Mouse (Mus musculus): ENCODE measurements around the gene Rin3.

Gene Rin3

DNA sequence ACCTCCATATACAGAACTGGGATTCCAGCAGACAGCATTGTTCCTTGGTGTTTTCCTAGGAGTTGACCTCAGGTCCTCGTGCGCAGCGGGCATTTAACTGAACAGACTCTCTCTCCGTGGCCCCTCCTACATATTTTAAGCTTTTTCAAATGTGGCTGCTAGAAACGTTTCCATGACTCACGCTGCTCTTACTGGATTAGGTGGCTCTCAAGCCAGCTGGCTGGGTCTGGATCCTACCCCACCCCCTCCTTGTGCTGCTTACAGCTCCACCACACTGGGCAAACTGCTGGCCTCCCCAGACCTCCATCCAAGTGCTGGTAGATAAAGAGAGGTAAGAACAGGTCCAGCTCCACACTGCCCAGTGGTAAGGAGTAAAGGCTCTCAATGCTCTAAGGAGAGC lies 139.2 kb downstream of the Rin3 start:
- peak; percentile 59 for DNase-seq (ENCODE audit: inconsistent ontology term)

DNA sequence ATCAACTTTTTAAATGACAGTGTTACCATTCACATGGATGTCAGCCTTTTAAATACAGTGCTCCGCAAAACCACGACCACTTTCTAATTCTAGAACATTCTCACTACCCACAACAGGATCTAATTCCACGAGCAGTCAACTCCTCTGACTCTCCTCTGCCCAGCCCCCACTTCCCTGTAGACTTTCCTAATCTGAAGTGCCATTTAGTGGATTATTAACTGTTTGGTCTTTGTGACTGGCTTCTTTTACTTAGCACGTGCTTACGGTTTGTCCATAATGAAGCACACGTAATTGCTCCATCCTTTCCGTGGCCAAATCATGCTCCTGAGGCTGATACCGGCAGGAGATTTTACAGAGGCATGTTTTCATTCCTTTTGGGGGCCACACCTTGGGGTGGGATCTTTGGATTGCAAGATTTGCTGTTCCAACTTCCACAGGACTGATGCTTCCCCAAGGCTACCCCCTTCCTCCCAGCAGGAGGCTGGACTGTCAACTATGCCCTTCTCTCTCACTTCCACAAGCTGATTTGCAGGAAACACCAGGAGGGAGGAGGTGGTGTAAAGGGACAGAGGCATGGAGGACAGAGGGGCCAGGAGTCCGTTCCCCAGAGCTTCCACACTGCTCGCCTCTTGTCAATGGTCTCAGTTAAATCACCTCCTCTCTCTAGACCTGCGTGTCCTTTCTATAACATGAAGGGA lies 139.9 kb downstream of the Rin3 start:
- no peak for DNase-seq (ENCODE audit: inconsistent ontology term)

GRCm38 (mm10) chr12:102423625-102424024 lies 140.8 kb downstream of the Rin3 start:
- no peak for DNase-seq (ENCODE audit: inconsistent ontology term)

DNA sequence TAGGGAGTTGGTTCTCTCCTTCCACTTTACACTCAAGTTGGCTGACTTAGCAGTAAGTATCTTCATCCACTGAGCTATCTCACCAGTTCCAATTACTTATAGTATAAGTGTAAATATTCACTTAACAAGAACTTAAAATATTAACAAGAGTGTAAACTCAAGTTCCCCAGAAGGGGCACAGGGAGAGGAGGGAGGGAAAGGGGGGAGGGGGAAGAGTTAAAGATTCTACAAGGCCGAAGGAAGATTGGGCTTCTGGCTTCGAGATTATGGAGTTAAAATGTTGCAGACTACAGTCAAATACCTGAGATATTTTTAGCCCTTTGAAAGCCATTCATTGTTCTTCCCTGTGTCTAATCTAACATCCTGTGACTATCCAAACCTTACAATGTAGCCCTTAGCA lies 141.6 kb downstream of the Rin3 start:
- no peak for DNase-seq (ENCODE audit: inconsistent ontology term)

DNA sequence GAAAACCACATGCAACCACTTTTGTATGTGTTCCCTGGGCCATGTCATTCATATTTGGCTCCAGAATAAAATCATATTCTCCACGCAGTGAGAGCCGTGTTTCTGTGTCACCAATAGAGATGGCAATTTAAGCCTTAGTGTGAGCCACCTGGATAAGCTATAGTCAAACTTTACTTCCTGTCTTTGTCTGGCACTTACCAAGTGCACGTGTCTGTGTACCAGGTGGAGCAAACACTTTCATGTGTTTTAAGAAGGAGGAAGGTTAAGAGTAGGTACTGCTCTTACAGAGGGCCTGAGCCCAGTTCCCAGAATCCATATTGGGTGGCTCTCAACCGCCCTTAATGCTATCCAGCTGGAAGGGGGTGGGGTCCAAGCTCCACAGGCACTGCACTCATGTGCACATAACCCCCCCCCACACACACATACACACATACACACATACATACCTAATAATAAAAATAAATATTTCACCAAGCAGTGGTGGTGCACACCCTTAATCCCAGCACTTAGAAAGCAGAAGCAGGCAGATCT lies 142.3 kb downstream of the Rin3 start:
- no peak for DNase-seq (ENCODE audit: inconsistent ontology term)

DNA sequence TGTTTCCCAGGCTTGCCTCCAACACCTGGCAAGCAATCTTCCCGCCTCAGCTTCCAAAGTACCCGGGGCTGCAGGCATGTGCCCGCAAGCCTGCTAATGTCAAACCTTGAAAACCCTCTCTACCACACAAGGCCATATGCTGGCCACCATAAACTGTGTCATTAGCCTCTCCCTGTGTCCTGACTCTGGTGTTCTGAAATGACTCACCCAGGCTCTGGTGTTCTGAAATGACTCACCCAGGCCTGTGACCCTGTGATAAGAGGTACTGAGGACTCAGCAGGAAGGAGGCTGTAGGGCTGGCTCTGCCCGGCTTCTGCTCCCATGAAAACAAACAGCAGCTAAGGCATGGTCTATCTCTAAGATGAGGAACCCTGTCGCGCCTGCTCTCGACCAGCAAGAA lies 143.4 kb downstream of the Rin3 start:
- no peak for DNase-seq (ENCODE audit: inconsistent ontology term)

GRCm38 (mm10) chr12:102429656-102430055 lies 146.8 kb downstream of the Rin3 start:
- DNase-seq (ENCODE audit: inconsistent ontology term): no peak

GRCm38 (mm10) chr12:102430228-102430627 lies 147.4 kb downstream of the Rin3 start:
- no peak for DNase-seq (ENCODE audit: inconsistent ontology term)

DNA sequence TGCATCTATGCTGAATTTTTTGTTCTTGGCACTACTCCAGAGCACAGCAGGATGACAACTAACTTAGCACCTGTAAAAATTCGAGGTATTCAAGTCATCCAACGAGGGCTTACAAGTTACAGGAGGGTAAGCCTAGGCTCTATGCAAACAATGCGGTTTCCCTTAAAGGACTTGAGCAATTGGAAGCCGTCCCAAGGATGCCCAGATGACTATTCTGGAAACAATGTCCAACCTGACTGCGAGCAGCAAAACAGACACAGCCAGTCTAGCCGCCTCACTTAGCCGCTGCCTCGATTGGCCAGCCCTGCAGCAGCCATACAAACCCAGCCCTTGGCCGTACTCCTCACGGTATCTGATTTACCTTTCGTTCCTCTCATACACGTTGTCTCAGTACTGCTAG lies 149.4 kb downstream of the Rin3 start:
- DNase-seq (ENCODE audit: inconsistent ontology term): peak; percentile 48

DNA sequence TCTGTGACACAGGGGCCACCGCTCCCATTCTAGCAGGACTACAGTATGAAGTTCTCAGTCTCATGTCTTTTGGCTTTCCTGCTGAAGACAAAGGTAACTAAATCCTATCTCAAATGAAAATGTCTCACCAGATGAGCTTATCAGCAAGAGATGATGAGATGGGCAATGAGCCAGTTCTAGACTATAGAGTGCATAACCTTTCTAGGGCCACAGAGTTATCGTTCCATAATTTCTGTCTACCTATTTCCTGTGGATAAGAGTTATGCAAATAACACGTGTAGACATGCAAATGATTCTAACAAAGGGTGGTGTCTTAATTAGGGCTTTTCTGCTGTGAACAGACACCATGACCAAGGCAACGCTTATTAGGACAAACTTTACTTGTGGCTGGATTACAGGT lies 151.3 kb downstream of the Rin3 start:
- no peak for DNase-seq (ENCODE audit: inconsistent ontology term)

DNA sequence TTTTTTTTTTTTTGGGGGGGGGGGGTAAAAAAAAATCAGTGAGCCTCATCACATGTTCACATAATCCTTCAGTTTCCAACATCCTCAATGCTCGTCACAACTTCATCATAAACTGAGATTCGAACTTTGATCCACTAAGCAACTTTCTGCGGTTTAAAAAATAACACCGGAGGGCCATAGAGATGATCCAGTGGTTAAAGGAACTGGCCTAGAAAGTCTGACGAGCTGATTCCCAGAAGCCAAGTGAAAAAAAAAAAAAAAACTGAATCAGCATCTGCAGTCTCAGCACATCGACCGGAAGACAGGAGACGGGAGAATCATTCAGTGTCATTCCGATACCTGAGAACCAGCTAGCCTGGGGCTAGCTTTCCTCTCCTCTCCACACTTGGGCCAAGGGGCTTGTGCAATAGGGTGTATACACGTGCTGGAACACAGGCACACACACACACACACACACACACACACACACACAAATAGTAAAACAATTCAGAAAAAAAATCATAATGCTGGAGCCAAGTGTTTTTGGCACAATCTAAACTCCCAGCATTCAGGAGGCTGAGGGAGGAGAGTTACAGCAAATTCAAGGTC lies 154.2 kb downstream of the Rin3 start:
- DNase-seq (ENCODE audit: inconsistent ontology term): no peak

GRCm38 (mm10) chr12:102437952-102438351 lies 155.1 kb downstream of the Rin3 start:
- DNase-seq (ENCODE audit: inconsistent ontology term): peak; percentile 38

GRCm38 (mm10) chr12:102438983-102439631 lies 156.3 kb downstream of the Rin3 start:
- DNase-seq (ENCODE audit: inconsistent ontology term): no peak

- peak; percentile 99 for DNase-seq (ENCODE audit: inconsistent ontology term)
Measured at GRCm38 (mm10) chr12:102439632-102440023, 156.8 kb downstream of the Rin3 start, which contains the start of gene Lgmn. Gene Lgmn, minus strand, starts transcription at chr12:102439813.
